Mouse (Mus musculus) urinary bladder, postnatal 10 days (tissue): ENCODE results near the gene Nckap5.

Source experiments
- DNase-seq: peaks from one replicate; pipeline ENCODE4 v3.0.0; 2022; ENCODE audit warnings: low spot score

The Nckap5 gene

GRCm38 (mm10) chr1:126765506-126766170, 65.0 kb downstream of the Nckap5 start:
- DNase-seq, result no peak

- DNase-seq, result no peak
Observed at GRCm38 (mm10) chr1:126764201-126764600, 66.4 kb downstream of the Nckap5 start.

- DNase-seq, result no peak
Observed at GRCm38 (mm10) chr1:126763192-126763591, 67.4 kb downstream of the Nckap5 start.

GRCm38 (mm10) chr1:126760386-126760785, 70.2 kb downstream of the Nckap5 start:
- no peak for DNase-seq

- no peak for DNase-seq
Observed at GRCm38 (mm10) chr1:126755682-126756081, 74.9 kb downstream of the Nckap5 start.

GRCm38 (mm10) chr1:126753611-126754010, 77.0 kb downstream of the Nckap5 start:
- no peak for DNase-seq

- no peak for DNase-seq
Observed at GRCm38 (mm10) chr1:126752247-126753037, 78.2 kb downstream of the Nckap5 start.

- DNase-seq, result no peak
Observed at GRCm38 (mm10) chr1:126751137-126751536, 79.5 kb downstream of the Nckap5 start.

- no peak for DNase-seq
Observed at GRCm38 (mm10) chr1:126750156-126750555, 80.4 kb downstream of the Nckap5 start.

GRCm38 (mm10) chr1:126747914-126748313, 82.7 kb downstream of the Nckap5 start:
- DNase-seq, result no peak

- DNase-seq, result no peak
Observed at GRCm38 (mm10) chr1:126745482-126746136, 85.0 kb downstream of the Nckap5 start.

GRCm38 (mm10) chr1:126744631-126745305, 85.8 kb downstream of the Nckap5 start:
- DNase-seq, result no peak

GRCm38 (mm10) chr1:126738291-126738640, 92.3 kb downstream of the Nckap5 start:
- no peak for DNase-seq

- no peak for DNase-seq
Observed at GRCm38 (mm10) chr1:126737554-126738290, 92.9 kb downstream of the Nckap5 start.

- DNase-seq, result no peak
Observed at GRCm38 (mm10) chr1:126731691-126732090, 98.9 kb downstream of the Nckap5 start.

- no peak for DNase-seq
Observed at GRCm38 (mm10) chr1:126726400-126727055, 104.1 kb downstream of the Nckap5 start.

GRCm38 (mm10) chr1:126725628-126726367, 104.8 kb downstream of the Nckap5 start:
- no peak for DNase-seq

- DNase-seq, result no peak
Observed at GRCm38 (mm10) chr1:126721917-126722316, 108.7 kb downstream of the Nckap5 start.

GRCm38 (mm10) chr1:126719733-126720348, 110.8 kb downstream of the Nckap5 start:
- DNase-seq, result no peak

GRCm38 (mm10) chr1:126706611-126707010, 124.0 kb downstream of the Nckap5 start:
- no peak for DNase-seq
